Mouse (Mus musculus) cerebellum, adult 2 months (tissue): Measurements from ENCODE around the gene Skap2.

ENCODE experiments used
- CTCF ChIP-seq: fragments of 200-500 bp; IDR thresholded peaks from 2 replicates; pipeline ENCODE4 v1.5.1; 2011; ENCODE audit warnings: low read depth, mild to moderate bottlenecking, control low read depth, low read length, moderate library complexity, borderline replicate concordance; ENCODE audit not compliant: insufficient read depth
- POLR2A ChIP-seq: fragments of 200-500 bp; IDR thresholded peaks from 2 replicates; pipeline ENCODE4 v1.6.1; 2011; ENCODE audit warnings: low read length, control low read depth, borderline replicate concordance; ENCODE audit not compliant: insufficient read depth

GRCm38 (mm10) chr6:51878551-51878950, 133.8 kb downstream of the Skap2 start:
- TF ChIP-seq POLR2A, result no peak
- no peak for TF ChIP-seq CTCF
